Mouse (Mus musculus): ENCODE measurements around the gene Tln2. TPM values are rescaled to one million over a fixed set of nuclear protein-coding genes. Genes with fewer than 3 reads are reported as not detected.
A peak's percentile ranks its signal among the peaks of the same experiment; 100 is the strongest.

The Tln2 gene
- total and polyA plus RNA-seq, 2 experiments from 2014 or later, result 31.3 to 45.9 TPM

- ATAC-seq, result no peak
- H3K9me3 ChIP-seq (ENCODE audit: low read length), result no peaks in the 10 kb centered on the region
Observed at GRCm38 (mm10) chr9:67274296-67274695, 285.2 kb downstream of the Tln2 start.

DNA sequence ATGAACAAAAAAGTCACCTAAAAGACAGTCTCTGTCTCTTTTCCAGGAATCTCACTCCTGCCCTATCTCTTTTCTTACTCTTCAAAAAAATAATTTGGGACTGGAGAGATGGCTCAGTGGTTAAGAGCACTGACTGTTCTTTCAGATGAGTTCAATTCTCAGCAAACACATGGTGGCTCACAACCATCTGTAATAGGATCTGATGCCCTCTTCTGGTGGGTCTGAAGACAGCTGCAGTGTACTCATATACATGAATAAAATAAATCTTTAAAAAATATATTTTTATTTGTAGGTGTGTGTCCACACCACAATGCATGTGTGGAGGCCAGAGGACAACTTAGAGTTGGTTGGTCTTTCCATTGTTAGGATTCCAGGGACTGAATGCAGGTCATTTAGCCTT is 286.1 kb downstream of the Tln2 start:
- no peak for ATAC-seq

More at GRCm38 (mm10) chr9:67274296-67274695, 285.2 kb downstream of the Tln2 start:
- no peak overlapping the region for H3K27ac ChIP-seq (ENCODE audit: low read depth, low read length)
- no peaks in the 10 kb centered on the region for H3K27me3 ChIP-seq (ENCODE audit: insufficient read depth, low read length)
- TF ChIP-seq CTCF (IDR thresholded peaks at IDR 0.05; ENCODE audit: low read depth), result peak; percentile 60
- H3K4me1 ChIP-seq (ENCODE audit: insufficient read depth), result no peaks in the 10 kb centered on the region
- peaks cover 11% of the 10 kb centered on the region; the same call in 1 of the 2 replicates for H3K36me3 ChIP-seq (ENCODE audit: insufficient read depth)
- WGBS, result 49% methylated on average over 3 of the region's 3 CpGs
- H3K9ac ChIP-seq, result no peak overlapping the region
- DNase-seq, result no peak
- no peak overlapping the region for H3K4me2 ChIP-seq (ENCODE audit: low read depth)
- no peak overlapping the region for H3K4me3 ChIP-seq (ENCODE audit: low read depth, low read length)

DNA sequence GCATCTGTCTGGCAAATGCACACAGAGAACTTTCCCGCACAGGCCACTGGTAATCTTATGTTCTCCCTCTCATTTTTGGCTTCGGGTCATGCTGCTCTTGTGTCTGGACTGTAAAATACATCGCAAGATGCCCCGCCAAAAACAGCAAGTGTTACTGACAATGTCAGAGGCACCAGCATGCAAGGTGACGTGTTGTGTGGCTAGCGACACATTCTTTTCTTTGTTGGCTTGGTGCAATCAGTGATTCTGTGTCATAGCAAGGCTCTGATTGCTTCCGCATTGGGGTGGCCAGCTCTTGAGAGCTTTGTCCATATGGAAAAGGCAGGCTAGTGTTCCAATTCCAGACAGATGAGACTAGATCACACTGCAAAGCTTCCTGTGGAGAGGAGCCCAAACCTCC is 288.8 kb downstream of the Tln2 start:
- H3K4me2 ChIP-seq (ENCODE audit: low read depth), result no peak overlapping the region
- ATAC-seq (peak; percentile 18; the same call in 1 of the 2 replicates), DNase-seq (no peak)
- H3K9me3 ChIP-seq (ENCODE audit: low read length), result no peaks in the 10 kb centered on the region
- TF ChIP-seq CTCF (IDR thresholded peaks at IDR 0.05; ENCODE audit: low read depth), result no peak
- H3K27me3 ChIP-seq (ENCODE audit: insufficient read depth, low read length), result no peaks in the 10 kb centered on the region
- no peak overlapping the region for H3K9ac ChIP-seq
- H3K36me3 ChIP-seq (ENCODE audit: insufficient read depth), result peaks cover 6% of the 10 kb centered on the region; the same call in 1 of the 2 replicates
- WGBS, result 66% methylated on average over 7 of the region's 7 CpGs
- H3K4me1 ChIP-seq (ENCODE audit: insufficient read depth), result no peaks in the 10 kb centered on the region
- H3K27ac ChIP-seq (ENCODE audit: low read depth, low read length), result no peak overlapping the region
- H3K4me3 ChIP-seq (ENCODE audit: low read depth, low read length), result no peak overlapping the region

More for the DNA sequence above, 286.1 kb downstream of the Tln2 start:
- H3K27ac ChIP-seq (ENCODE audit: low read depth, low read length), result no peak overlapping the region
- no peak overlapping the region for H3K4me2 ChIP-seq (ENCODE audit: low read depth)
- no peak for TF ChIP-seq CTCF (IDR thresholded peaks at IDR 0.05; ENCODE audit: low read depth)
- no peaks in the 10 kb centered on the region for H3K4me1 ChIP-seq (ENCODE audit: insufficient read depth)
- H3K9me3 ChIP-seq (ENCODE audit: low read length), result no peaks in the 10 kb centered on the region
- DNase-seq, result no peak
- H3K36me3 ChIP-seq (ENCODE audit: insufficient read depth), result peaks cover 11% of the 10 kb centered on the region; the same call in 1 of the 2 replicates
- H3K4me3 ChIP-seq (ENCODE audit: low read depth, low read length), result no peak overlapping the region
- no peak overlapping the region for H3K9ac ChIP-seq
- H3K27me3 ChIP-seq (ENCODE audit: insufficient read depth, low read length), result no peaks in the 10 kb centered on the region

GRCm38 (mm10) chr9:67270061-67270595 is 289.4 kb downstream of the Tln2 start:
- Histone ChIP-seq H3K4me2 (ENCODE audit: low read depth) (no peak overlapping the region), H3K9me3 (ENCODE audit: low read length) (no peaks in the 10 kb centered on the region), H3K4me3 (ENCODE audit: low read depth, low read length) (no peak overlapping the region), H3K9ac (no peak overlapping the region), H3K27ac (ENCODE audit: low read depth, low read length) (no peak overlapping the region), H3K27me3 (ENCODE audit: insufficient read depth, low read length) (no peaks in the 10 kb centered on the region), H3K36me3 (ENCODE audit: insufficient read depth) (peaks cover 6% of the 10 kb centered on the region; the same call in 1 of the 2 replicates), H3K4me1 (ENCODE audit: insufficient read depth) (no peaks in the 10 kb centered on the region)
- ATAC-seq (no peak), DNase-seq (no peak)
- 73% methylated on average over 7 of the region's 7 CpGs for WGBS
- TF ChIP-seq CTCF (IDR thresholded peaks at IDR 0.05; ENCODE audit: low read depth), result no peak

GRCm38 (mm10) chr9:67267276-67267990 is 292.1 kb downstream of the Tln2 start:
- H3K9me3 ChIP-seq (ENCODE audit: low read length), result no peaks in the 10 kb centered on the region
- ATAC-seq (no peak), DNase-seq (no peak)
- H3K9ac ChIP-seq, result no peak overlapping the region
- WGBS, result 90% methylated on average over 8 of the region's 8 CpGs
- H3K36me3 ChIP-seq (ENCODE audit: insufficient read depth), result peaks cover 2% of the 10 kb centered on the region; the same call in 1 of the 2 replicates
- H3K27me3 ChIP-seq (ENCODE audit: insufficient read depth, low read length), result no peaks in the 10 kb centered on the region
- no peak for TF ChIP-seq CTCF (IDR thresholded peaks at IDR 0.05; ENCODE audit: low read depth)
- no peak overlapping the region for H3K27ac ChIP-seq (ENCODE audit: low read depth, low read length)
- H3K4me2 ChIP-seq (ENCODE audit: low read depth), result no peak overlapping the region
- no peak overlapping the region for H3K4me3 ChIP-seq (ENCODE audit: low read depth, low read length)
- H3K4me1 ChIP-seq (ENCODE audit: insufficient read depth), result no peaks in the 10 kb centered on the region

GRCm38 (mm10) chr9:67265513-67265912 is 294.0 kb downstream of the Tln2 start:
- H3K9ac ChIP-seq, result no peak overlapping the region
- no peak overlapping the region for H3K27ac ChIP-seq (ENCODE audit: low read depth, low read length)
- H3K4me3 ChIP-seq (ENCODE audit: low read depth, low read length), result no peak overlapping the region
- no peak for TF ChIP-seq CTCF (IDR thresholded peaks at IDR 0.05; ENCODE audit: low read depth)
- H3K4me2 ChIP-seq (ENCODE audit: low read depth), result no peak overlapping the region
- ATAC-seq, result peak; percentile 88
- no peaks in the 10 kb centered on the region for H3K27me3 ChIP-seq (ENCODE audit: insufficient read depth, low read length)
- H3K36me3 ChIP-seq (ENCODE audit: insufficient read depth), result no peaks in the 10 kb centered on the region; the same call in 1 of the 2 replicates
- DNase-seq, result peak; percentile 35
- H3K9me3 ChIP-seq (ENCODE audit: low read length), result no peaks in the 10 kb centered on the region
- H3K4me1 ChIP-seq (ENCODE audit: insufficient read depth), result no peaks in the 10 kb centered on the region
- WGBS, result 66% methylated on average over 11 of the region's 11 CpGs

- no peaks in the 10 kb centered on the region for H3K27me3 ChIP-seq (ENCODE audit: insufficient read depth, low read length)
- TF ChIP-seq CTCF (IDR thresholded peaks at IDR 0.05; ENCODE audit: low read depth), result no peak
- H3K27ac ChIP-seq (ENCODE audit: low read depth, low read length), result no peak overlapping the region
- DNase-seq, result peak; percentile 39
- no peak overlapping the region for H3K9ac ChIP-seq
- no peak overlapping the region for H3K4me3 ChIP-seq (ENCODE audit: low read depth, low read length)
- H3K4me1 ChIP-seq (ENCODE audit: insufficient read depth), result no peaks in the 10 kb centered on the region
- ATAC-seq, result no peak
- 34% methylated on average over 2 of the region's 2 CpGs for WGBS
- no peaks in the 10 kb centered on the region; the same call in 1 of the 2 replicates for H3K36me3 ChIP-seq (ENCODE audit: insufficient read depth)
- H3K9me3 ChIP-seq (ENCODE audit: low read length), result no peaks in the 10 kb centered on the region
- no peak overlapping the region for H3K4me2 ChIP-seq (ENCODE audit: low read depth)
Observed at GRCm38 (mm10) chr9:67264896-67265295, 294.6 kb downstream of the Tln2 start.
